Mouse (Mus musculus): ENCODE data around the gene Fam118b. TPM values are rescaled to one million over a fixed set of nuclear protein-coding genes. Genes with fewer than 3 reads are reported as not detected.
A peak's percentile ranks its signal among the peaks of the same experiment; 100 is the strongest.

Fam118b gene
- total and polyA plus RNA-seq, 3 experiments, result 23.4 to 30.9 TPM; not detected in 1

DNA sequence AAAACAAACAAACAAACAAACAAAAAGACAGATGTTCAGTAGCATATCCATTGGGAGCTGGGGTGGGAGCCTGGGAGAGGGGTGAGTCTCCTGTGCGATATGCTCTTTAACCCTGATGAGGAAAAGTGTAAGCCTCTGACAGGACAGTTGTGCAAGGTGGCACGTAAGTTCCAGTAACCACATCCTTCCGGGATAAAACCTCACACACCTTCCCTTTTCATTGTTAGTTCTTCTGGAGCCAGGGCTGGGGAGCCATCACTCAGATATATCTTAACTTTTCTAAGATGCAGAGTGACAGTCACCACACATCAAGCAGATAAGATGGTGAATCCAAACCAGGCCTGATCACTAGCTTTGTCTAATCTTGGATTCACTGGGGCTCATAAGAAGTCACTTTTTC lies 73.6 kb downstream of the Fam118b start:
- Histone ChIP-seq H3K27me3 (ENCODE audit: control insufficient read depth in 1 of 2, insufficient read depth in 2 of 2, low read length in 2 of 2) (no peaks in the 10 kb centered on the region), H3K9me3 (replicated peaks; ENCODE audit: insufficient read depth, low read length) (no peaks in the 10 kb centered on the region), H3K79me2 (ENCODE audit: control insufficient read depth, insufficient read depth, low read length, poor library complexity) (no peaks in the 10 kb centered on the region), H3K9ac (ENCODE audit: control insufficient read depth, low read depth, low read length, poor library complexity, severe bottlenecking) (no peak overlapping the region), H3K27ac (ENCODE audit: control insufficient read depth, low read depth, low read length) (no peak overlapping the region), H3K4me1 (ENCODE audit: control insufficient read depth in 1 of 2, insufficient read depth in 2 of 2, low read length in 2 of 2) (no peaks in the 10 kb centered on the region), H3K36me3 (ENCODE audit: control insufficient read depth in 1 of 2, insufficient read depth in 2 of 2, low read length in 2 of 2) (peaks cover 0 to 2% of the 10 kb centered on the region in 2 experiments; a peak in 1 of 4 replicates), H3K4me3 (ENCODE audit: control insufficient read depth in 1 of 2, insufficient read depth in 1 of 2, low read depth in 2 of 2, low read length in 2 of 2) (no peak overlapping the region)
- no peak for TF ChIP-seq POLR2AphosphoS5 (IDR thresholded peaks at IDR 0.05; ENCODE audit: borderline replicate concordance, low read depth, low read length)
- DNase-seq (ENCODE audit: low read depth, low spot score), result no peak

- Histone ChIP-seq H3K36me3 (ENCODE audit: control insufficient read depth in 1 of 2, insufficient read depth in 2 of 2, low read length in 2 of 2) (no peaks in the 10 kb centered on the region), H3K79me2 (ENCODE audit: control insufficient read depth, insufficient read depth, low read length, poor library complexity) (no peaks in the 10 kb centered on the region), H3K27ac (ENCODE audit: control insufficient read depth, low read depth, low read length) (no peak overlapping the region), H3K4me1 (ENCODE audit: control insufficient read depth in 1 of 2, insufficient read depth in 2 of 2, low read length in 2 of 2) (no peaks in the 10 kb centered on the region), H3K9ac (ENCODE audit: control insufficient read depth, low read depth, low read length, poor library complexity, severe bottlenecking) (no peak overlapping the region), H3K9me3 (replicated peaks; ENCODE audit: insufficient read depth, low read length) (no peaks in the 10 kb centered on the region), H3K27me3 (ENCODE audit: control insufficient read depth in 1 of 2, insufficient read depth in 2 of 2, low read length in 2 of 2) (no peaks in the 10 kb centered on the region), H3K4me3 (ENCODE audit: control insufficient read depth in 1 of 2, insufficient read depth in 1 of 2, low read depth in 2 of 2, low read length in 2 of 2) (no peak overlapping the region)
- TF ChIP-seq ETS1 (IDR thresholded peaks at IDR 0.05; ENCODE audit: low read depth, low read length) (no peak), POLR2A (IDR thresholded peaks at IDR 0.05; ENCODE audit: control insufficient read depth in 1 of 2, insufficient read depth in 1 of 2, low read depth in 1 of 2, low read length in 2 of 2, poor library complexity in 1 of 2) (no peak)
- no peak for DNase-seq (ENCODE audit: low read depth, low spot score)
These were observed 74.5 kb downstream of the Fam118b start for GRCm38 (mm10) chr9:35192983-35193542.

- peaks cover 0 to 2% of the 10 kb centered on the region in 2 experiments; a peak in 2 of 4 replicates for H3K36me3 ChIP-seq (ENCODE audit: control insufficient read depth in 1 of 2, insufficient read depth in 2 of 2, low read length in 2 of 2)
- no peaks in the 10 kb centered on the region for H3K9me3 ChIP-seq (replicated peaks; ENCODE audit: insufficient read depth, low read length)
- H3K9ac ChIP-seq (ENCODE audit: control insufficient read depth, low read depth, low read length, poor library complexity, severe bottlenecking), result no peak overlapping the region
- H3K27me3 ChIP-seq (ENCODE audit: control insufficient read depth in 1 of 2, insufficient read depth in 2 of 2, low read length in 2 of 2), result no peaks in the 10 kb centered on the region
- H3K4me3 ChIP-seq (ENCODE audit: control insufficient read depth in 1 of 2, insufficient read depth in 1 of 2, low read depth in 2 of 2, low read length in 2 of 2), result no peak overlapping the region
- 0 out of 6 replicates have a peak, but pooled peaks of 1 of the 3 experiments have one; percentile 0 for TF ChIP-seq CTCF (IDR thresholded peaks at IDR 0.05 in 2 of 3, conservative IDR thresholded peaks at IDR 0.05 in 1 of 3; ENCODE audit: control insufficient read depth in 1 of 3, insufficient read depth in 1 of 3, low read depth in 2 of 3, low read length in 3 of 3, poor library complexity in 1 of 3, severe bottlenecking in 1 of 3)
- no peak for TF ChIP-seq TBP (IDR thresholded peaks at IDR 0.05; ENCODE audit: low read depth, low read length)
- peaks cover under 1 to 2% of the 10 kb centered on the region in 2 experiments; a peak in 3 of 4 replicates for H3K4me1 ChIP-seq (ENCODE audit: control insufficient read depth in 1 of 2, insufficient read depth in 2 of 2, low read length in 2 of 2)
- H3K27ac ChIP-seq (ENCODE audit: control insufficient read depth, low read depth, low read length), result no peak overlapping the region
- DNase-seq (ENCODE audit: low read depth, low spot score), result no peak
- no peaks in the 10 kb centered on the region for H3K79me2 ChIP-seq (ENCODE audit: control insufficient read depth, insufficient read depth, low read length, poor library complexity)
These were observed 78.9 kb downstream of the Fam118b start for GRCm38 (mm10) chr9:35188700-35189099.

DNA sequence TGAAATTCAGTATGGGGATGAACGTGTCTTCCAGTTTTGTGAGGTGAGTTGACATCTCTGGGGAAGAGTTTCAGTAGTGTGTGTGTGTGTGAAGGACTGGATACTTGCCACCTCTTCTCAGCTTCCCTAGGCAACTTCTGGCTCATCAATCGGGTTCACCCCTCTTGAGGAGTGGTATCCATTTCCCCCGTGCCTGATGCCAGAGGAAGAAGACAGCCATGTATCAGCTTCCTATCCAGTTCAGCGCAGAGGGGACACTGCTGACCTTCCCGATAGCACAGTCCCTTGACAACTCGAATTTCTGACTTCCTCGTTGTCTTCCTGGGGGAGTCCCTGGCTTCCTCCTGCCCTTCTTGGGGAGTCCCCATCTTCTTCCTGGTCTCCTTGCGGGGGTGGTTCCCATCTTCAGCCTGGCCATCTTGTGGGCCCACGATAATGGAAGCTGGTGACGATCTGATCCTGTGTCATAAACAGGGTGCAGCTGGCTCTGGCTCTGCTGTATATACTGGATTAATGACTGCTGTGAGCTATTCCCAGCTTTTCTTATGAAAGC lies 80.2 kb downstream of the Fam118b start:
- Histone ChIP-seq H3K27ac (ENCODE audit: control insufficient read depth, low read depth, low read length) (no peak overlapping the region), H3K4me1 (ENCODE audit: control insufficient read depth in 1 of 2, insufficient read depth in 2 of 2, low read length in 2 of 2) (peaks cover 9 to 12% of the 10 kb centered on the region in 2 experiments; a peak in 3 of 4 replicates), H3K4me3 (ENCODE audit: control insufficient read depth in 1 of 2, insufficient read depth in 1 of 2, low read depth in 2 of 2, low read length in 2 of 2) (no peak overlapping the region), H3K9me3 (replicated peaks; ENCODE audit: insufficient read depth, low read length) (no peaks in the 10 kb centered on the region), H3K79me2 (ENCODE audit: control insufficient read depth, insufficient read depth, low read length, poor library complexity) (no peaks in the 10 kb centered on the region), H3K36me3 (ENCODE audit: control insufficient read depth in 1 of 2, insufficient read depth in 2 of 2, low read length in 2 of 2) (peaks cover 0 to 12% of the 10 kb centered on the region in 2 experiments; a peak in 2 of 4 replicates), H3K9ac (ENCODE audit: control insufficient read depth, low read depth, low read length, poor library complexity, severe bottlenecking) (no peak overlapping the region), H3K27me3 (ENCODE audit: control insufficient read depth in 1 of 2, insufficient read depth in 2 of 2, low read length in 2 of 2) (no peaks in the 10 kb centered on the region)
- no peak for DNase-seq (ENCODE audit: low read depth, low spot score)
- no peak for TF ChIP-seq SIN3A (IDR thresholded peaks at IDR 0.05; ENCODE audit: low read length)
